Mouse (Mus musculus): ENCODE data around the gene Foxs1. TPM values are rescaled to one million over a fixed set of nuclear protein-coding genes. Genes with fewer than 3 reads are reported as not detected.

Foxs1 gene
- total and polyA plus RNA-seq, 2 experiments, result 1.1 TPM; not detected in 1

DNA sequence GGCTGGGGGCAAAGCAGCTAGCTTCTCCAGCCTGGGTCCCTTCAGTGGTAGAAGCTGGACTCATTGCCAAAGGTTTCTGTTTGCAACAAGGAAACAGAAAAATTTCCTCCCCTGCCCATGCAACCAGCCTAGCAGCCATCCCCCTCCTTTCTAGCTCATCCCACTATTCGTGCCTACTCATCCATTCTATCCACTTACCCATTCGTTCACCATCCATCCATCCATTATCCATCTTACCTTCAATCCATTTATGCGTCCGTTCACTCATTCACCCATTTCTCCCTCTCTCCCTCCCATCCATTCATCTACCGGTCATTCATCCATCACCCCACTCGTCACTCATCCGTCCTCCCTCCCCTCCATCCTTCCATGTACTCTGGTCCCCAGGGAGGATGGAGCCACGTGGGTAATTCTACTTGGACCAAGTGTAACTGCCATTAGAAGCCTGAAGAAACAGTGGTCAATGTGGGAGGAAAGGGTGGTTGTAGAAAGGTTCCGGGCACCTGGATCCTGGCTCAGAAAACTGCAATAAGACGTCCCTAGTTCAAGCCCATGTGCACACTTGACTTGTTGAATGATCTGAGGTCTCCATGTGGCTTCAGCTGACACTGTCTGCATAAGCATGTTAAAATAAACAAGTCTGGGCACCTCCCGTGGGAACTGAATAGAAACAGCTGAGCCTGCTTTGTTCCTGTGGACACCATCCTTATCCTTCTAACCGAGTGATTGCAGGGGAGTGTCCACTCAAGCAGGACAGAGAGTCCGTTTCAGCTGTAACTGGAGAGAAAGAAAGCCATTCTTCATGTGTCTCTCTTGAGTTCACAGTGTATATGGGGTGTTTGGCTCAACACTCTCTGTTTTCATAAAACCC is 19.1 kb upstream of the Foxs1 start:
- H3K36me3 ChIP-seq (ENCODE audit: control insufficient read depth, insufficient read depth, low read length), result no peaks in the 10 kb centered on the region
- no peak for DNase-seq (ENCODE audit: extremely low read depth, low read depth, low spot score)
- H3K27ac ChIP-seq (replicated peaks; ENCODE audit: insufficient read depth, low read depth, low read length), result no peak overlapping the region
- H3K9ac ChIP-seq (ENCODE audit: low read depth, low read length), result no peak overlapping the region
- H3K4me1 ChIP-seq (ENCODE audit: control insufficient read depth, insufficient read depth, low read length), result no peaks in the 10 kb centered on the region; the same call in 1 of the 2 replicates
- no peak for TF ChIP-seq CTCF (IDR thresholded peaks at IDR 0.05; ENCODE audit: low read depth, low read length)
- no peak for TF ChIP-seq POLR2A (IDR thresholded peaks at IDR 0.05; ENCODE audit: extremely low read depth, insufficient read depth, low read length)
- H3K79me2 ChIP-seq (ENCODE audit: control insufficient read depth, insufficient read depth, low read length), result no peaks in the 10 kb centered on the region
- H3K27me3 ChIP-seq (ENCODE audit: control insufficient read depth, insufficient read depth, low read length), result peaks cover 12% of the 10 kb centered on the region
- peak overlapping the region; percentile 53; the same call in 1 of the 2 replicates for H3K4me3 ChIP-seq (ENCODE audit: insufficient read depth, low read depth, low read length)
- 24% methylated on average over 13 of the region's 13 CpGs for WGBS

DNA sequence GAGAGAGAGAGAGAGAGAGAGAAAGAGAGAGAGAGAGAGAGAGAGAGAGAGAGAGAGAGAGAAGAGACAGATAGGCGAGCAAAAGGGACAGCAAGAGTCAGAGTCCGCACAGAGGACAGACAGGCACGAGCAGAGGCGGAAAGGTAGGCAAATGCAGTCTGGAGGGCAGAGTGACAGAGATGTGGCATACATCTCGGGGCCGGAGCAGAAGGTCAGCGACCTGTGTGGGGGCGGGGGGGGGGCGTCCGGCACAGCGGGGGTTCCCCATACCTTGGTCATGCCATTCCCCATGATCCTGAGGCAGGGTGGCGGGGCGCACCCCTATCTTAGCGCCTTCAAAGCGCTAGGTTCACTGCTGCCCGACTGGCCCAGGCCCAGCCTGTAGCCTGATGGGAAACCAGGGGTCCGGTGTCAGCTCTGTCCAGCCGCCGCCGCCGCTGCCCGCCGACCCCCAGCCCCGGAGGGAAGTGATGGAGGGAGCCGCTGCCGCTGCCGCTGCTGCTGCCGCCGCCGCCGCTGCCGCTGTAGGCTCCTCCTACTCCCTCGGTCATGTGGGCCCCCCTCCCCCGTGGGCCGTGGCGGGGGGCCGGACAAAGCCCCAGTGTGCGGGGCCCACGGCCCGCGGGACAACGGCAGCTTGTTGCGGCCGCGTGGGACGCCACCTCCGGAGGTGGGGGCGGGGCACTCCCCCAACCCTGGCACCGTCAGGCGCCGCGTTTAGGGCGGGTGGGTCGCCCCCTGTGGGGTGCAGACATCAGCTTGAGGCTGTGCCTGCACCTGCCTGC is 18.2 kb upstream of the Foxs1 start, which contains the start of gene Dusp15:
Dusp15 (minus strand) TSS at position 634 of the 785 bp plus-strand sequence.
- TF ChIP-seq CTCF (IDR thresholded peaks at IDR 0.05; ENCODE audit: low read depth, low read length) (no peak), POLR2A (IDR thresholded peaks at IDR 0.05; ENCODE audit: extremely low read depth, insufficient read depth, low read length) (no peak)
- 0 out of 2 replicates have a peak within 1 kb of the TSS, but pooled peaks have one; percentile 32 for H3K9ac ChIP-seq (ENCODE audit: low read depth, low read length)
- H3K4me1 ChIP-seq (ENCODE audit: control insufficient read depth, insufficient read depth, low read length), result no peaks in the 10 kb centered on the region; the same call in 1 of the 2 replicates
- no peak for DNase-seq (ENCODE audit: extremely low read depth, low read depth, low spot score)
- 3% methylated on average over 48 of the region's 54 CpGs for WGBS
- peaks cover 12% of the 10 kb centered on the region for H3K27me3 ChIP-seq (ENCODE audit: control insufficient read depth, insufficient read depth, low read length)
- no peaks in the 10 kb centered on the region for H3K79me2 ChIP-seq (ENCODE audit: control insufficient read depth, insufficient read depth, low read length)
- H3K4me3 ChIP-seq (ENCODE audit: insufficient read depth, low read depth, low read length), result peak within 1 kb of the TSS; percentile 53; the same call in 1 of the 2 replicates
- no peaks in the 10 kb centered on the region for H3K36me3 ChIP-seq (ENCODE audit: control insufficient read depth, insufficient read depth, low read length)
- no peak within 1 kb of the TSS for H3K27ac ChIP-seq (replicated peaks; ENCODE audit: insufficient read depth, low read depth, low read length)

DNA sequence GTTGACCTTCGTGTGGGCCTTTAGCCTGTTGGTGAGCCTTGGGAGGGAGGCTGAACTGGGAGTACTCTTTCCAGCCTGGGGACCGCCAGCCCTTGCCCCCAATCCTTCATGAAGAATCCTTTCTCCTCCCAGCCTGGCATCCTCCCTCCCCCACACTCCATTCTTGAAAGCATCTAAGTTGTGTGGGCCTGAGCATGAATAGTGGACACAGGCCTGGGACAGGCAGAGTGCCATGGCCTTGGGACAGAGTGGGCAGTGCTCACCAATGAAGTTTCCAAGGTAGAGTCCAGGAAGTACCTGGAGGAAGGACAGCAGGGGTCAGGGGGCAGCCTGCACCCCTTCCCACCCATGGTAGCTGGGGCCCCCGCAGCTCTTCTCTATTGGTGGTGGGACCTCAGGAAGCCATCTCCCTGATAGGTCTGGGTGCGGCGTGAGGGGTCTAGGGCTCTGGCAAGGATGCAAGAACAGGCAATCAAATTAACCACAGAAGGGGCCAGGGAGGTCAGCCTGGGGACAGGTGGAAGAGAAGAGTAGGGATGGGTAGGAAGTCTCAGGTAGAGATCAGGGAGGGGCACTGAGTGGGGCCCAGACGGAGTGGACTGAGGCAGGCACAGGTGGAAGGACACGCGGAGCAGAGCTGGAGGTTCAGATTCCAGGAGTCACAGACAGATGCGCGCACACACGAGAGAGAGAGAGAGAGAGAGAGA is 17.5 kb upstream of the Foxs1 start:
- no peaks in the 10 kb centered on the region for H3K36me3 ChIP-seq (ENCODE audit: control insufficient read depth, insufficient read depth, low read length)
- H3K4me1 ChIP-seq (ENCODE audit: control insufficient read depth, insufficient read depth, low read length), result no peaks in the 10 kb centered on the region; the same call in 1 of the 2 replicates
- peaks cover 12% of the 10 kb centered on the region for H3K27me3 ChIP-seq (ENCODE audit: control insufficient read depth, insufficient read depth, low read length)
- no peaks in the 10 kb centered on the region for H3K79me2 ChIP-seq (ENCODE audit: control insufficient read depth, insufficient read depth, low read length)
- 40% methylated on average over 11 of the region's 11 CpGs for WGBS
- H3K9ac ChIP-seq (ENCODE audit: low read depth, low read length), result no peak overlapping the region
- H3K27ac ChIP-seq (replicated peaks; ENCODE audit: insufficient read depth, low read depth, low read length), result no peak overlapping the region
- H3K4me3 ChIP-seq (ENCODE audit: insufficient read depth, low read depth, low read length), result no peak overlapping the region
- no peak for DNase-seq (ENCODE audit: extremely low read depth, low read depth, low spot score)
- TF ChIP-seq POLR2A (IDR thresholded peaks at IDR 0.05; ENCODE audit: extremely low read depth, insufficient read depth, low read length), result no peak

DNA sequence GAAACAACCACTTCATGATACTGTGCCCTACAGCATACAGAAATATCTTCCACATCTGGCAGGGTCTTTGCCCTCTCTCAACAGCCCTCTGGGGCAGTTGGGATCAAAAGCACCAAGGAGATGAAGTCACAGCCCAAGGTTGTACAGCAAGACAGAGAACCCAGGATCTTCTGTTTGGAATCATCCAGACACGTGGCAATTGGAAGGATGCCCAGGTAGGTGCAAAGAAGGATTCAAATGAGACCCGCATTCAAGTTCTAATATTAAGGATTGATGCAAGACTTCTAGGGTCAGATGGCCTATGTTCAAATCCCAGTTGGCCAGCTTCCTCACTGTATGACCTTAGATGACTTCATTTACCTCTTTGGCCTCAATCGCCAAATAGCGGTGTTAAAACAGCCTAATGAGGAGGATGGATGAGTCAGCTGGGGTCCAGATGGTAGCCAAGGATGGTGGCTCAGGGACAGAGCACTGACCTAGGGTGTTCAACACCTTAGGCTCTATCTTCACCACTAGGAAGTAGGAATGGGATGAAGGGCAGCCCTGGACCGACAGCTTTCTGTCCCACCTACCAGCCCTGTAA is 15.5 kb upstream of the Foxs1 start:
- no peak for DNase-seq (ENCODE audit: extremely low read depth, low read depth, low spot score)
- Histone ChIP-seq H3K27ac (replicated peaks; ENCODE audit: insufficient read depth, low read depth, low read length) (no peak overlapping the region), H3K79me2 (ENCODE audit: control insufficient read depth, insufficient read depth, low read length) (no peaks in the 10 kb centered on the region), H3K9ac (ENCODE audit: low read depth, low read length) (no peak overlapping the region), H3K27me3 (ENCODE audit: control insufficient read depth, insufficient read depth, low read length) (peaks cover 12% of the 10 kb centered on the region), H3K4me1 (ENCODE audit: control insufficient read depth, insufficient read depth, low read length) (no peaks in the 10 kb centered on the region; the same call in 1 of the 2 replicates), H3K4me3 (ENCODE audit: insufficient read depth, low read depth, low read length) (no peak overlapping the region), H3K36me3 (ENCODE audit: control insufficient read depth, insufficient read depth, low read length) (no peaks in the 10 kb centered on the region)
- 81% methylated on average over 5 of the region's 5 CpGs for WGBS
- TF ChIP-seq POLR2A (IDR thresholded peaks at IDR 0.05; ENCODE audit: extremely low read depth, insufficient read depth, low read length) (no peak), CTCF (IDR thresholded peaks at IDR 0.05; ENCODE audit: low read depth, low read length) (no peak)

DNA sequence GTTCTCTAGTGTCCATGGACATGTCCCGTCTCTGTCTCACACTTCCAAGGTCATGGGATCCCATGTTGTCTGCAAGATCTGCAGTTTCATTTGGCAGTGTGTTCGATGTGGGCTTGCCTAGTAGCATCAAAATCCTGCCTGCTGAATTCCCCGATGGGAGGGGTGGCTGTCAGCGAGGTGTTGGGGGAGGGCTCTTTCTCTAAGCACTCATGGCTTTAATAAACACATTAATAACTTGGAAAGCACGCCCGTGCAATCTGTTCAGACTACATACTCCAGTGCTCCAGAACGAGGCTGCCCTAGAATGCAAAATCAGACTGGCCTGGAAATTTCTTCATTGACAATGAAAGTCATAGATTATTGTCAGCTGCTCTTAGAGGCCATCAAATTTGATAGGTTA is 14.1 kb upstream of the Foxs1 start:
- H3K79me2 ChIP-seq (ENCODE audit: control insufficient read depth, insufficient read depth, low read length), result no peaks in the 10 kb centered on the region
- 56% methylated on average over 7 of the region's 7 CpGs for WGBS
- H3K4me3 ChIP-seq (ENCODE audit: insufficient read depth, low read depth, low read length), result no peak overlapping the region
- no peak overlapping the region for H3K27ac ChIP-seq (replicated peaks; ENCODE audit: insufficient read depth, low read depth, low read length)
- no peak overlapping the region for H3K9ac ChIP-seq (ENCODE audit: low read depth, low read length)
- H3K36me3 ChIP-seq (ENCODE audit: control insufficient read depth, insufficient read depth, low read length), result no peaks in the 10 kb centered on the region
- no peak for TF ChIP-seq CTCF (IDR thresholded peaks at IDR 0.05; ENCODE audit: low read depth, low read length)
- no peak for TF ChIP-seq POLR2A (IDR thresholded peaks at IDR 0.05; ENCODE audit: extremely low read depth, insufficient read depth, low read length)
- no peak for DNase-seq (ENCODE audit: extremely low read depth, low read depth, low spot score)
- no peaks in the 10 kb centered on the region; the same call in 1 of the 2 replicates for H3K4me1 ChIP-seq (ENCODE audit: control insufficient read depth, insufficient read depth, low read length)
- H3K27me3 ChIP-seq (ENCODE audit: control insufficient read depth, insufficient read depth, low read length), result peaks cover 17% of the 10 kb centered on the region

All from liver, adult 2 months (tissue).